Mouse (Mus musculus) midbrain, embryonic 15.5 days (tissue): Measurements from ENCODE around the gene Fat3. TPM values are rescaled to one million over a fixed set of nuclear protein-coding genes. Genes with fewer than 3 reads are reported as not detected.

Source experiments
- ATAC-seq: fragments of 200-750 bp; cut with Nextera tagmentation; replicated peaks from 2 replicates; pipeline ENCODE4 v1.8.0; 2017; ENCODE audit warnings: moderate TSS enrichment
- H3K27ac ChIP-seq: fragments of 300-500 bp; sonication (generic); 2 replicates; pipeline ENCODE4 v1.5.1; 2015; ENCODE audit warnings: mild to moderate bottlenecking, inconsistent platforms
- H3K27me3 ChIP-seq: fragments of 300-500 bp; sonication (generic); replicated peaks from 2 replicates; pipeline ENCODE4 v1.6.1; 2015; ENCODE audit warnings: inconsistent platforms
- H3K36me3 ChIP-seq: fragments of 300-500 bp; sonication (generic); replicated peaks from 2 replicates; pipeline ENCODE4 v1.6.1; 2015; ENCODE audit warnings: inconsistent platforms
- H3K4me1 ChIP-seq: fragments of 300-500 bp; sonication (generic); 2 replicates; pipeline ENCODE4 v1.6.1; 2015; ENCODE audit warnings: inconsistent platforms
- H3K4me2 ChIP-seq: fragments of 300-500 bp; sonication (generic); 2 replicates; pipeline ENCODE4 v1.6.1; 2015; ENCODE audit warnings: inconsistent platforms, mild to moderate bottlenecking, moderate library complexity
- H3K4me3 ChIP-seq: fragments of 300-500 bp; sonication (generic); 2 replicates; pipeline ENCODE4 v1.5.1; 2015; ENCODE audit warnings: mild to moderate bottlenecking, inconsistent platforms
- H3K9ac ChIP-seq: fragments of 300-500 bp; sonication (generic); 2 replicates; pipeline ENCODE4 v1.6.1; 2015; ENCODE audit warnings: mild to moderate bottlenecking, inconsistent platforms
- H3K9me3 ChIP-seq: fragments of 300-500 bp; sonication (generic); 2 replicates; pipeline ENCODE4 v1.6.1; 2016; ENCODE audit warnings: inconsistent platforms
- WGBS: fragments of 180-500 bp; shearing (Covaris S2); methylation state at CpG from one replicate; pipeline ENCODE4 v1.1.7; 2015; ENCODE audit warnings: mixed read lengths; 5-methylcytosine and 5-hydroxymethylcytosine counted together
- polyA plus RNA-seq: library from polyadenylated mRNA; unstranded; fragments of >200 nt; fragmentation: Nextera tagmentation; extraction: Ambion mirVana; gene quantifications from 2 replicates; pipeline ENCODE4 v1.2.1, GENCODE M21; 2015

The Fat3 gene
- polyA plus RNA-seq, 1 experiment from 2014 or later, result 15.5 TPM

- no peak for ATAC-seq
- WGBS, result 57% methylated on average over 4 of the region's 4 CpGs
- H3K36me3 ChIP-seq, result no peaks in the 10 kb centered on the region
- no peaks in the 10 kb centered on the region for H3K9me3 ChIP-seq
- 0 out of 2 replicates have a peak, but pooled peaks cover 3% of the 10 kb centered on the region for H3K27me3 ChIP-seq
- H3K4me3 ChIP-seq, result no peak overlapping the region
- no peak overlapping the region for H3K27ac ChIP-seq
- H3K9ac ChIP-seq, result no peak overlapping the region
- no peak overlapping the region for H3K4me2 ChIP-seq
- no peaks in the 10 kb centered on the region for H3K4me1 ChIP-seq
Measured at GRCm38 (mm10) chr9:15869456-15869855, 631.6 kb downstream of the Fat3 start.

- H3K4me3 ChIP-seq, result no peak overlapping the region
Measured at GRCm38 (mm10) chr9:15866280-15867072, 634.6 kb downstream of the Fat3 start.

GRCm38 (mm10) chr9:15861402-15861801 lies 639.7 kb downstream of the Fat3 start:
- 69% methylated on average over 5 of the region's 5 CpGs for WGBS
- Histone ChIP-seq H3K4me3 (no peak overlapping the region), H3K27me3 (no peaks in the 10 kb centered on the region), H3K9ac (no peak overlapping the region), H3K4me1 (no peaks in the 10 kb centered on the region), H3K27ac (no peak overlapping the region), H3K4me2 (no peak overlapping the region), H3K9me3 (no peaks in the 10 kb centered on the region), H3K36me3 (no peaks in the 10 kb centered on the region)
- ATAC-seq, result no peak

More at GRCm38 (mm10) chr9:15866280-15867072, 634.6 kb downstream of the Fat3 start:
- Histone ChIP-seq H3K4me2 (no peak overlapping the region), H3K9ac (no peak overlapping the region), H3K4me1 (no peaks in the 10 kb centered on the region), H3K27me3 (no peaks in the 10 kb centered on the region), H3K36me3 (no peaks in the 10 kb centered on the region), H3K27ac (no peak overlapping the region), H3K9me3 (no peaks in the 10 kb centered on the region)
- 68% methylated on average over 10 of the region's 10 CpGs for WGBS
- no peak for ATAC-seq
